Mouse (Mus musculus) cerebellum, adult 11-12 months (tissue): ENCODE data around the gene Map4k5.
A peak's percentile ranks its signal among the peaks of the same experiment; 100 is the strongest.

Experiments
- DNase-seq: peaks from one replicate; pipeline ENCODE4 v3.0.0; 2022

Map4k5 gene

DNA sequence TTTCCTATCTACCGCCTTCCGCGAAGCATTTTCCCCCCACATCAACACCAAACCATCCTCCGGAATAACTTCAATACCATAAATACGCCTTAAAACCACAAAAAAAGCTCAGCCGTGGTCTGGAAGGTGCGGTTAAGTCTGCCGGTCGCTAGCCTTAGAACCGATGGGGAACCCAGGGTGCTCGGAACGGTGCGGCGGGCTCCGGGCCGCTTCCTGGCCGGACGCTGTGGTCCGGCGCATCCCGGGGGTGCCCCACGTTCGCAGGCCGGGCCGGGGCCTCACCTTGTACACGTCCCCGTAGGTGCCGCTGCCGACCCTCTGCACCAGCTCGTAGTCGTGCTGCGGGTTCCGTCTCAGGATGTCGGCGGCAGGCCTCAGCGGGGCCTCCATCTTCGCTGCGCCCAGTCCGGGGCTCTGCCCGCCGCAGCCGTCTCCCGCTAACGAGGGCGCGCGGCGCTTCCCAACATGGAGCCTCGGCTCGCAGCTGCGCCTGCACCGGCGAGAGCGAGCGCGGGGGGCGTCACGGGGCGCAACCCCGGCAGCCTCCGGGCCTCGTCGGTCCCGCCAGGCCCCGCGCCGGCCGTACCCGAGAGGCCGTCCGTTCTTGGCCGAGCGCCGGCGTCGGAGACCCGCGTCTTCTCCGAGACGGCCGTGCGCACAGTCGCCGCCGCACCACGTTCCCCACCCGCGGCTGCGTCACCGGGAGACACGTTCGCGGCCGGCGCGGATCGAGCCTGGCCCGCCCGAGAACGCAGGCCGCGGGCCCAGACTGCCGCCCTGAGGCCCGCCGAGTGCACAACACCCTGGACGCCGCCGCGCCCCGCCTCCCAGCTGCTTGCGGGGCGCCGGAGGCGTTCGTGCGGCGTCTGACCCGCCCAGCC lies at the start of gene Map4k5, which contains the start of gene Atl1:
Gene Map4k5 (minus strand): TSS at position 830 of the 881 bp plus-strand sequence.
Gene Atl1 (plus strand): TSS at position 244 of the 881 bp plus-strand sequence.
- DNase-seq = peak; percentile 89

GRCm38 (mm10) chr12:69941655-69942329 lies 48.8 kb upstream of the Map4k5 start:
- DNase-seq = no peak

DNA sequence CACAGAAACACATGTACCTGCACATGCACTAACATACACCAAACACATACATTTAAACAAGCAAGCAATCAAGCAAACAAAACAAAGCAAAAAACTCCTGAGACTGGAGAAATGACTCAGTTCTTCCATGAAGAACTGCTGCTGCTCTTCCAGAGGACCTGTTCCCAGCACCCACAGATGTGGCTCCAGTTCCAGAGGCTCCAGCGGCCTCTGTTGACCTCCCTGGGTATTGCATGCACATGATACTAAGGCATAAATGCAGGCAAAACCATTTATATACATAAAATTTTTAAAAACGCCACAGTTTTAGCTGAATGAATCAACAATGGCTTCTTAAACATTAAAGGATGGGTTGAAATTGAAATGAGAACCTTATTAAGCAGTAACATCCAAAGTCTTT lies 46.3 kb upstream of the Map4k5 start:
- DNase-seq = no peak

DNA sequence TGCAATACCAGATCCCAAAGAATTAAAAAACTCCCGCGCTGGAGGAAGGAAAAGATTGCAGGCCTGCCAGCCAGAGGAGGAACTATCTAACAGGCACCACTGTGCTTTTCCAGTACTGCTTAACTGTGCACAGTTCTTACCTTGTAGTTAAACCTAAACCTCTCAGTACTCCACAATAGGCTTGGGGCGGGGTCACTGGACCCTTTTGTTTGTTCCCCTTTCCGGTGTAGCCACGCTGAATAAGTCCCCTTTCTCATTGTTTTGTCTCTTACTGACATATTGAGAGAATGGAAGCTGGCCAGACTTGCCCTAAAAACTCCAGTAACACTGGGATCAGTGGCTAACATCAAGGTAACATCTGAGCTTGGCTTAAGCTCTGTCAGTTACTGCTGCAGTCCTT lies 44.7 kb upstream of the Map4k5 start:
- no peak for DNase-seq

- no peak for DNase-seq
Measured at GRCm38 (mm10) chr12:69926716-69927115, 33.7 kb upstream of the Map4k5 start.

DNA sequence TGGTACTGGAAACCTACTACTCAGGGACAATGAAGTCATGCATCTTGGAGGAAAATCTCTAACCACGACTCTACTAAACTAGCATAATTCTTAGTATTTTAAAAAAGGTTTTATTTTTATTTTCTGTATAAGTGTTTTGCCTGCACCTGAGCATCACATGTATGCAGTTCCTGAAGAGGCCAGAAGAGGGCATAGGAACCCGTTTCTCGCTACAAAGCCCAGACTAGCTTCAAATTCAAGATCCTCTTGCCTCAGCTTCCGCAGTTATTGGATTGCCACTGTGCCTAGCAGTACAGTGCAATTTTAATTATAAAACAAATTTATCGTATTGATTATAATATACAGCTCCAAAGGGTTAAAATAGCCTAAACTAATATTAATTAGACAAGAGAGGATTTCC lies 31.0 kb upstream of the Map4k5 start:
- no peak for DNase-seq

DNA sequence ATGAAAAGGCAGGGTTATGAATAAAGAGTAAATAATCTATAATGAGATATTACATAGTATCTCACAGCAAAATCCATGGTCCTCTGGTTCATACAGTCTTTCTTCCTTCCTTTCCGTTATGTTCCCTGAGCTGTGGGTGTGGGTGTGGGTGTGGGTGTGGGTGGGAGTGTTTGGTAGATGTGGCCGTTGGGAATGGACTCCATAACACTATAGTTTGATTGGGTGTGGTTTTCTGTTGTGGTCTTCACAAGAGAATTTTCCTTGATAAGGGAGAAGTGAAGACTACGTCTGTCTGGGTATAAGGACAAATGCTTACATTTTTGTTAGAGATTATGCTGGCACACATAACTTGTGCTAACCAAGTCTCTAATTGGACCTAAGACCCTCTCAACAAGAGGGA lies 30.6 kb upstream of the Map4k5 start:
- no peak for DNase-seq

GRCm38 (mm10) chr12:69923128-69923527 lies 30.1 kb upstream of the Map4k5 start:
- no peak for DNase-seq

DNA sequence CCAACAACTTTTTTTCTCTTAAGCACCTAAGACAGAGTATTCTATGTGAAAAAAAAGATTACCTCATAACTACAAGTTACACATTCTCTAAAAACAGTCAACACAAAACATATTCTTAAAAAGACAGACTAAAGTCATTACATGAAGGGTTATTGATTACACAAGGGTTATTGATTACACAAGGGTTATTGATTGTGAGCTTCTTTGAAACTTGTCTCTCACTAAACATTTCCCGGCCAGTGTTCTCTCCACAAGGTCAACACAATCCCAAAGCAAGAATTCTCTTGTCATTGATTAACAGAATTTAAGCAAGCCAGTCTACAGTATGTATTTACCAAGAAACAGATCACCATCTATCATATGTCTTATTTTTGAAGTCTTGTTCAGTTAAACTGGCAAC lies 29.1 kb upstream of the Map4k5 start:
- no peak for DNase-seq

- no peak for DNase-seq
Measured at GRCm38 (mm10) chr12:69917870-69918269, 24.9 kb upstream of the Map4k5 start.

GRCm38 (mm10) chr12:69912737-69913136 lies 19.7 kb upstream of the Map4k5 start:
- DNase-seq = no peak

- DNase-seq = no peak
Measured at GRCm38 (mm10) chr12:69911906-69912305, 18.9 kb upstream of the Map4k5 start.

GRCm38 (mm10) chr12:69908511-69908900 lies 15.5 kb upstream of the Map4k5 start:
- peak; percentile 81 for DNase-seq

DNA sequence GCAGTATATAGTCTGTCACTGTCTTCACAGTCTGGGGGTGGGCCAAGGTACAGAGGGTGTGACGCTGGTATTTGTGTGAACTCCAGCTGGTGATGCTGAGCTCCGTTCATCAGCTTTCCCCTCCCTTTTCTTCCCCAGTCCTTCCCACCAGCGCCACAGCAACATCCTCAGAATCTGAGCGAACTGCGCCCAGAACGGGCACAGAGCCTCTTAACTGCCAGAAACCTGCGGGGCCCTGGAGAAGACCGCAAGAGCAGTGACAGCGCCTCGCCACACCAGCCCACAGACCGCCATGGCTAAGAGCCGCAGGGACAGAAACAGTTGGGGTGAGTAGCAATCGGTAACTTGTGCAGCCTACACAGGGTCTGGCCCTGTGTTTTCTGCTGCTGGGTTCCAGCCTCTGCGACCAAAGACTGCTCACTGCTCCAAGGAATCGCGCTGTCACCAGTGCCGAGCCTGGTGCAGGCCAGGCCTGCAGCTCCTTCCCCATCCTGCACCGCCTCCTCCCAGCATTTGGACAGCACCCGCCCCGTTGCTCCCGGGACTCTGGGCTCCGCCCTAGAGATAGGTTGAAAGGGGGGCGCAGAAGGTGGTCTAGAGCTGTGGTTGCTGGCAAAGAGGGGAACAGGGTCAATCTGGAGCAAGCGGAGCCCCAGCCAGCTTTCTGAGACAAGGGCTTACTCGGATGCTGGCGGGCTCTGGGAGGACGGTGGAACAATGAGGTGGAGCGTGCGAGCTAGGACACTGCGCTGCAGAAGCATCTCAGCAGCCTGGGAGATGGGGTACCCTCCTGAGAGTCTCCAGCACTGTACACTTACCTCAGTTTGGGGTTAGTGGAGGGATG lies 14.9 kb upstream of the Map4k5 start:
- DNase-seq = peak; percentile 82

DNA sequence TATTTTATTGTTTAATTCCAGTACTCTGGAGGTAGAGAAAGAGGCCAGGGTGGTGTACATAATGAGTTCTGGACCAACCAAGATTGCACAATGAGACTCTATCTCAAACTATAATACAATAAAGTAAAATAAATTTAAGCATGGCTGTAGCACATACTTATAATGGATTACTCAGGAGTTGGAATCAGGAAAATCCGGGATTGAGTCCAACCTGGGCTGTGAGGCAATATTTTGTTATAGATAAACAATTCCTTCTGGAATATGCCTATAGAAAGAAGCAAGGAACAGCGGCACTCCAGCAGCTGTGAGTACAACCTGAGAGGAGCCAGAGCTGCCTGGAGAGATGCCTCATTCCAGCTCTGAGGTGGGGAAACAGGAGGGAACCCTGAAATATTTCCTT lies 12.0 kb upstream of the Map4k5 start:
- DNase-seq = no peak

DNA sequence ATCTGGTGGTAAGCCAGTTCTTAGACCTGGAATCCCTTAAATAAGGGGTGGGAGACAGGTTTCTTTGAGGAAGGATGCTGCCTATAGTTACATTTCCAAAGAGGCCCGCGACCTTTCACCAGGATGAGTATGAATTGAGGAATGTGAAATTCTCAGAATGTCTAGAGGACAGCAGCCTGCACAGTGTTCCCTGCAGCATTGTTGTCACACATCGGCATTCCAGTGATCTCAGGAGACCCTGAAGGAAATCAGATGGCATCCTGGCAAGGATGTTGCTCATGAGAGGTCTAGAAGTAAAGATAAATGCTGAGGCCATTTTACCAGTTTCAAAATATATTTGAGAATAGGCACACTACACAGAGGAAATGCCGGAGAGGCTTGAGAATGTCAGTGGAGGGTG lies 5.1 kb upstream of the Map4k5 start:
- DNase-seq = no peak

DNA sequence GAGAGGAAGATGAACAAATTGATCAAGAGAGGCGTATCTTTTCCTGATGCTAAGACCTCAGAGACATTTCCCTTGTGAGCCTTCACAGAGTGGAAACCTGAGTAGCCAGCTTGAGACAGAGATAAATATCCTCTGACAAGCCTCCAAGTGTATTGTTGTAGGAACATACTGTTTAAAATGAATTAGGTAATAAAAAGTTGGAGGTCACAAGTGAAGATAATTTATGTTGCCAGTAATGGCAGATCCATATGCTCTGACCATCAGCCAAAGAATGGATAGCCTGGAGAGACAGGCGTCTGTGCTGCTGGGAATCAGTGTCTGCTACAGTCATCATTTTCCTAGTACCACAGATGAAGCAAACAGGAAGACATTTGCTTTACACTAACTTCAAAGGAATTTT lies 2.0 kb upstream of the Map4k5 start:
- no peak for DNase-seq

DNA sequence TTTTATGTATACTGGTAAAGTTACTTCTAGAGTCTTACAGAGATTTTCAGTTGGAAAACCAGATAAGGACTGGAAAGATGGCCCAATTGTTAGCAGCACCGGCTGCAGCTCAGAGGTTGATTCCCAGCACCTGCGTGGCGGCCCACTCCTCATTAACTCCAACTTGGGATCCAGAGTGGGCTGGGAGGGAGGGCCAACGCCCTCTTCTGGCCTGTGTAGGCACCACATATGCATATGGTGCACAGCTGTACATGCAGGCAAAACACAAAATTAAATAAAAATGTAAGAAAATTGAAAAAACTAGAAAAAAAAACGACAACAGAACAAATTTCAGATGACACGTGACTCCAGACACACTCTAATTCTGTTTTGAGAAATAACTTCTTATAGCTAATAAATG lies 927 bp upstream of the Map4k5 start:
- no peak for DNase-seq

- DNase-seq = no peak
Measured at GRCm38 (mm10) chr12:69891721-69892120, 1.3 kb downstream of the Map4k5 start.

- DNase-seq = no peak
Measured at GRCm38 (mm10) chr12:69890476-69890875, 2.5 kb downstream of the Map4k5 start.

- DNase-seq = no peak
Measured at GRCm38 (mm10) chr12:69890051-69890450, 2.9 kb downstream of the Map4k5 start.

DNA sequence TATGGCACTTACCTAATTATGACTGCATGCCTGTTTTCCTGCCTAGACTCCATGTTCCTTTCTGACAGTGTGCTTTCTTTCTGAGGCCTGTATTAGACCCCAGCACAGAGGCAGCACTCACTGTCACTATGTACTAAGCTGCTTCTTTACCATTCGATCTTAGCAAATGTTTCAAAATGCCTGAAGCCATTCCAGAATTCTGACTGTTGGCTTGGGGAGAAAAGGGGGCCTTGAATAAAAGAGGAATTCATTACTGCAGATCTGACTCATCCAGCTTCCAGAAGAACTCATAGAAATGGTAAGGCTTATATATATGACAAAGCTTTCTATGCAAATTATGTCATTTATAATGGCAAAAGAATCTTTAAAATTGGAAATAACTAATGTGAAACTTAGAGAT lies 4.7 kb downstream of the Map4k5 start:
- no peak for DNase-seq

DNA sequence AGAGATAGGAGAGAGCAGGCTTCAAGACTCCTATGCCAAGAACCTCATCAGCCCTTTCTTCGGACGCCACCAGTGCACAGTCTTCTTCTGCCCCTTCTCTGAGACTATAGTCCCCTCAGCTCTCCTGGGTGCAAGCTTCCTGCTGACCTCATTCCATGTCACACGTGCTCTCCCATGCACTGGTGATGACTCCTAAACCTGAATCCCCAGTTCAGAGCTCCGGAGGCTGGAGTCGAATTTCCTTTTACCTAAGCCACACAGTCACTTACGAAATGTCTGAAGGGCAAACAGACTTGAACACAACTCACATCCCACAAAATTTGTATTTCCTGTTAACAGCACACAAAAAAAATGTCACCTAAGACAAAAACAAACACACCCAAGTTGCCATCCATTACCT lies 5.2 kb downstream of the Map4k5 start:
- DNase-seq = no peak
